Mouse (Mus musculus) midbrain, embryonic 15.5 days (tissue): ENCODE results near the gene Mapkapk2. TPM values are rescaled to one million over a fixed set of nuclear protein-coding genes. Genes with fewer than 3 reads are reported as not detected.
A peak's percentile ranks its signal among the peaks of the same experiment; 100 is the strongest.

Experiments used
- ATAC-seq: fragments of 200-750 bp; cut with Nextera tagmentation; replicated peaks from 2 replicates; pipeline ENCODE4 v1.8.0; 2017; ENCODE audit warnings: moderate TSS enrichment
- H3K27ac ChIP-seq: fragments of 300-500 bp; sonication (generic); 2 replicates; pipeline ENCODE4 v1.5.1; 2015; ENCODE audit warnings: mild to moderate bottlenecking, inconsistent platforms
- H3K27me3 ChIP-seq: fragments of 300-500 bp; sonication (generic); replicated peaks from 2 replicates; pipeline ENCODE4 v1.6.1; 2015; ENCODE audit warnings: inconsistent platforms
- H3K36me3 ChIP-seq: fragments of 300-500 bp; sonication (generic); replicated peaks from 2 replicates; pipeline ENCODE4 v1.6.1; 2015; ENCODE audit warnings: inconsistent platforms
- H3K4me1 ChIP-seq: fragments of 300-500 bp; sonication (generic); 2 replicates; pipeline ENCODE4 v1.6.1; 2015; ENCODE audit warnings: inconsistent platforms
- H3K4me2 ChIP-seq: fragments of 300-500 bp; sonication (generic); 2 replicates; pipeline ENCODE4 v1.6.1; 2015; ENCODE audit warnings: inconsistent platforms, mild to moderate bottlenecking, moderate library complexity
- H3K4me3 ChIP-seq: fragments of 300-500 bp; sonication (generic); 2 replicates; pipeline ENCODE4 v1.5.1; 2015; ENCODE audit warnings: mild to moderate bottlenecking, inconsistent platforms
- H3K9ac ChIP-seq: fragments of 300-500 bp; sonication (generic); 2 replicates; pipeline ENCODE4 v1.6.1; 2015; ENCODE audit warnings: mild to moderate bottlenecking, inconsistent platforms
- H3K9me3 ChIP-seq: fragments of 300-500 bp; sonication (generic); 2 replicates; pipeline ENCODE4 v1.6.1; 2016; ENCODE audit warnings: inconsistent platforms
- WGBS: fragments of 180-500 bp; shearing (Covaris S2); methylation state at CpG from one replicate; pipeline ENCODE4 v1.1.7; 2015; ENCODE audit warnings: mixed read lengths; 5-methylcytosine and 5-hydroxymethylcytosine counted together
- polyA plus RNA-seq: library from polyadenylated mRNA; unstranded; fragments of >200 nt; fragmentation: Nextera tagmentation; extraction: Ambion mirVana; gene quantifications from 2 replicates; pipeline ENCODE4 v1.2.1, GENCODE M21; 2015

Mapkapk2 gene
- polyA plus RNA-seq, 1 experiment from 2014 or later, result 17.9 TPM

- H3K4me3 ChIP-seq, result no peak overlapping the region
- ATAC-seq, result no peak
Measured at GRCm38 (mm10) chr1:131088547-131088946, 9.1 kb downstream of the Mapkapk2 start.

GRCm38 (mm10) chr1:131086907-131087306 is 10.7 kb downstream of the Mapkapk2 start:
- Histone ChIP-seq H3K9me3 (no peaks in the 10 kb centered on the region), H3K27me3 (no peaks in the 10 kb centered on the region), H3K4me2 (peak overlapping the region; percentile 3; the same call in 1 of the 2 replicates), H3K4me3 (no peak overlapping the region), H3K36me3 (no peaks in the 10 kb centered on the region), H3K4me1 (peaks cover 64% of the 10 kb centered on the region), H3K27ac (peak overlapping the region; percentile 30), H3K9ac (no peak overlapping the region)
- 24% methylated on average over 7 of the region's 7 CpGs for WGBS
- peak; percentile 21; the same call in 1 of the 2 replicates for ATAC-seq

More at GRCm38 (mm10) chr1:131088547-131088946, 9.1 kb downstream of the Mapkapk2 start:
- WGBS, result 43% methylated on average over 11 of the region's 11 CpGs
- H3K4me2 ChIP-seq, result no peak overlapping the region
- no peaks in the 10 kb centered on the region for H3K36me3 ChIP-seq
- peaks cover 66% of the 10 kb centered on the region for H3K4me1 ChIP-seq
- no peak overlapping the region for H3K27ac ChIP-seq
- no peak overlapping the region for H3K9ac ChIP-seq
- H3K9me3 ChIP-seq, result no peaks in the 10 kb centered on the region
- no peaks in the 10 kb centered on the region for H3K27me3 ChIP-seq

DNA sequence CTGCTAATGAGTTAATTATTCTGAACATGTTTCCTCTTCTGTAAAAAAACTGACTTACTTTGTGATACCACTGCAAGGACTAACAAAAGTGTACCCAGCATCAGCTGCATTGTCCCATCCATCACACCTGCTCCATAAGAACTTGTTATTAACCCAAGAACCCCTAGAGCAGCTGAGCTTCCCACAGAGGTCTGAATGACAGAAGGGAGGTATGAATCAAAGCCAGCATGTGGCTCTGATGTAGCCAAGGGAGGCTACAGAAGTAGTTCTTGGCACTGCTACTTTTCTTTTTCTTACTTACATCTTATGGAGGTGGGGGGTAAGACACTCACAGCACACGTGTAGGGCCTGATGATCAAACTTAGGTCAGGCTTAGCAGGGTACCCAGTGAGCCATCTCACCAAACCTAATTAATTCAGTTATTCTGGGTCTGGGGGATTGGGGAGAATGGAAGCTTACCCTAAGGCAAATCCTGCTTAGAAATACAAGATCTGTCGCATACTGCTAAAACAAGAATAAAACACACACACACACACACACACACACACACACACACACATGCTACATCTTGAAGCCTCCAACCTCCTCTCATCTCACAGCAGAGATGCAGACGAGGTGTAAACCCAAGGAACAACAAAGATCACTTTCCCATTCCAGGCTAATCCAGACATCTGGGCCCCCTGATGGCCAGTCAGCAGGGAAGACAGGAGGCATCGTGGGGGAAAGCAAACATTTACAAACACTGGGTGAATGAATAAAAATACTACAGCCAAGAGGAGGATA is 11.5 kb downstream of the Mapkapk2 start:
- peak overlapping the region; percentile 3; the same call in 1 of the 2 replicates for H3K4me2 ChIP-seq
- H3K9ac ChIP-seq, result no peak overlapping the region
- no peaks in the 10 kb centered on the region for H3K36me3 ChIP-seq
- H3K27ac ChIP-seq, result peak overlapping the region; percentile 30
- 4% methylated on average over 4 of the region's 4 CpGs for WGBS
- no peaks in the 10 kb centered on the region for H3K27me3 ChIP-seq
- H3K4me1 ChIP-seq, result peaks cover 65% of the 10 kb centered on the region
- ATAC-seq, result peak; percentile 28; the same call in 1 of the 2 replicates
- H3K9me3 ChIP-seq, result no peaks in the 10 kb centered on the region
- H3K4me3 ChIP-seq, result no peak overlapping the region

- no peak for ATAC-seq
- H3K27me3 ChIP-seq, result no peaks in the 10 kb centered on the region
- no peak overlapping the region for H3K27ac ChIP-seq
Measured at GRCm38 (mm10) chr1:131085272-131085671, 12.4 kb downstream of the Mapkapk2 start.

GRCm38 (mm10) chr1:131084289-131084688 is 13.3 kb downstream of the Mapkapk2 start:
- 35% methylated on average over 8 of the region's 8 CpGs for whole genome bisulfite sequencing

More at GRCm38 (mm10) chr1:131085272-131085671, 12.4 kb downstream of the Mapkapk2 start:
- H3K4me2 ChIP-seq, result no peak overlapping the region
- H3K9ac ChIP-seq, result no peak overlapping the region
- no peaks in the 10 kb centered on the region for H3K9me3 ChIP-seq
- H3K36me3 ChIP-seq, result no peaks in the 10 kb centered on the region
- H3K4me1 ChIP-seq, result peaks cover 60% of the 10 kb centered on the region
- no peak overlapping the region for H3K4me3 ChIP-seq
- 77% methylated on average over 3 of the region's 3 CpGs for WGBS

GRCm38 (mm10) chr1:131083609-131084008 is 14.0 kb downstream of the Mapkapk2 start:
- Histone ChIP-seq H3K4me2 (no peak overlapping the region), H3K9ac (no peak overlapping the region), H3K4me3 (no peak overlapping the region), H3K36me3 (no peaks in the 10 kb centered on the region), H3K27me3 (no peaks in the 10 kb centered on the region), H3K4me1 (peaks cover 63% of the 10 kb centered on the region), H3K9me3 (no peaks in the 10 kb centered on the region), H3K27ac (no peak overlapping the region)
- ATAC-seq, result no peak
- WGBS, result 69% methylated on average over 4 of the region's 4 CpGs

More at GRCm38 (mm10) chr1:131084289-131084688, 13.3 kb downstream of the Mapkapk2 start:
- no peak overlapping the region for H3K4me2 ChIP-seq
- H3K4me3 ChIP-seq, result no peak overlapping the region
- H3K9me3 ChIP-seq, result no peaks in the 10 kb centered on the region
- H3K4me1 ChIP-seq, result peaks cover 63% of the 10 kb centered on the region
- H3K9ac ChIP-seq, result no peak overlapping the region
- ATAC-seq, result no peak
- no peaks in the 10 kb centered on the region for H3K27me3 ChIP-seq
- no peak overlapping the region for H3K27ac ChIP-seq
- H3K36me3 ChIP-seq, result no peaks in the 10 kb centered on the region

GRCm38 (mm10) chr1:131083122-131083521 is 14.5 kb downstream of the Mapkapk2 start:
- no peak overlapping the region for H3K27ac ChIP-seq
- WGBS, result 62% methylated on average over 5 of the region's 5 CpGs
- no peak overlapping the region for H3K4me2 ChIP-seq
- no peaks in the 10 kb centered on the region for H3K9me3 ChIP-seq
- no peaks in the 10 kb centered on the region for H3K36me3 ChIP-seq
- H3K4me1 ChIP-seq, result peaks cover 62% of the 10 kb centered on the region
- ATAC-seq, result no peak
- no peak overlapping the region for H3K9ac ChIP-seq
- no peaks in the 10 kb centered on the region for H3K27me3 ChIP-seq
- H3K4me3 ChIP-seq, result no peak overlapping the region

- Histone ChIP-seq H3K27ac (no peak overlapping the region), H3K4me3 (no peak overlapping the region), H3K9me3 (no peaks in the 10 kb centered on the region), H3K4me2 (no peak overlapping the region), H3K9ac (no peak overlapping the region), H3K27me3 (no peaks in the 10 kb centered on the region), H3K36me3 (no peaks in the 10 kb centered on the region), H3K4me1 (peaks cover 51% of the 10 kb centered on the region)
- WGBS, result 92% methylated on average over 1 of the region's 1 CpGs
- no peak for ATAC-seq
Measured at GRCm38 (mm10) chr1:131080686-131081085, 16.9 kb downstream of the Mapkapk2 start.

GRCm38 (mm10) chr1:131079762-131080161 is 17.9 kb downstream of the Mapkapk2 start:
- peak overlapping the region; percentile 69 for H3K27ac ChIP-seq
- WGBS, result 74% methylated on average over 4 of the region's 4 CpGs
- no peak for ATAC-seq

GRCm38 (mm10) chr1:131078761-131079330 is 18.8 kb downstream of the Mapkapk2 start:
- no peak overlapping the region for H3K9ac ChIP-seq
- no peaks in the 10 kb centered on the region for H3K36me3 ChIP-seq
- H3K9me3 ChIP-seq, result no peaks in the 10 kb centered on the region
- no peak overlapping the region for H3K4me3 ChIP-seq
- H3K4me2 ChIP-seq, result peak overlapping the region; percentile 20; the same call in 1 of the 2 replicates
- H3K27ac ChIP-seq, result peak overlapping the region; percentile 69
- WGBS, result 13% methylated on average over 3 of the region's 3 CpGs
- H3K4me1 ChIP-seq, result peaks cover 62% of the 10 kb centered on the region
- ATAC-seq, result peak; percentile 89
- no peaks in the 10 kb centered on the region for H3K27me3 ChIP-seq

More at GRCm38 (mm10) chr1:131079762-131080161, 17.9 kb downstream of the Mapkapk2 start:
- H3K27me3 ChIP-seq, result no peaks in the 10 kb centered on the region
- H3K4me1 ChIP-seq, result peaks cover 60% of the 10 kb centered on the region
- H3K9me3 ChIP-seq, result no peaks in the 10 kb centered on the region
- no peak overlapping the region for H3K9ac ChIP-seq
- no peak overlapping the region for H3K4me2 ChIP-seq
- no peak overlapping the region for H3K4me3 ChIP-seq
- no peaks in the 10 kb centered on the region for H3K36me3 ChIP-seq

DNA sequence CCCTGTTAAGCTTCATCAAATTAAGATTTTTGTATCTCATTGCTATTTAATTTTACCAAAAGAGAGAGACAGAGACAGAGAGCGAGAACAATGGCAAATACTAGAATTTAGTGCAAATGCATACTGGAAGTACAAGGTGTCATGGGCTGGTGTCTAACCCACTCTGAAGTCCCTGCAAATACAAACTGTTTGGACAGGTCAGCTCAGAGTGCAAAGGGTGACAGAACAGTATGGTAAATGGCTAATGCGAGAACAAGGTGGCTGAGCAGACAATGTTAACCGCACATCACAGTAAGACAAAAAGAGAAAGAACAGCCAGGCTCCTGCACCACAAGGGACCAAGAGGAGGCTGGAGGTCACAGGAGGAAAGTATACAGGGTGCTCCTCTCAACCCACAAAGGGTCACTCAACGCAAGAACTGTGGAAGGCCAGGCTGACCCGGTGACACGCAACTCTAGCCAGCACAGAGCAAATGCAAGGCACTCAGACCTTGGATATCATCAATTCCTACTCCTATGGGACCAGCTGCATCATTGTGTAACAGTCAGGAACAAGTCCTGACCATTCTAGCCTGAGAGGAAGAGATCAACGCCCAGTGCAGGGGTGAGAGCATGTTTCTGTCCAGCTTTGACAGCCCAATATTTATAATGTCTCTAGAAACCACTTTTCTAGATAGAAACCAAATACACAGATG is 22.4 kb downstream of the Mapkapk2 start:
- H3K9me3 ChIP-seq, result no peaks in the 10 kb centered on the region
- H3K4me2 ChIP-seq, result no peak overlapping the region
- peak overlapping the region; percentile 43; the same call in 1 of the 2 replicates for H3K27ac ChIP-seq
- H3K36me3 ChIP-seq, result no peaks in the 10 kb centered on the region
- H3K27me3 ChIP-seq, result no peaks in the 10 kb centered on the region
- no peak overlapping the region for H3K9ac ChIP-seq
- H3K4me1 ChIP-seq, result peaks cover 50% of the 10 kb centered on the region
- H3K4me3 ChIP-seq, result no peak overlapping the region
- no peak for ATAC-seq
- WGBS, result 82% methylated on average over 7 of the region's 7 CpGs

DNA sequence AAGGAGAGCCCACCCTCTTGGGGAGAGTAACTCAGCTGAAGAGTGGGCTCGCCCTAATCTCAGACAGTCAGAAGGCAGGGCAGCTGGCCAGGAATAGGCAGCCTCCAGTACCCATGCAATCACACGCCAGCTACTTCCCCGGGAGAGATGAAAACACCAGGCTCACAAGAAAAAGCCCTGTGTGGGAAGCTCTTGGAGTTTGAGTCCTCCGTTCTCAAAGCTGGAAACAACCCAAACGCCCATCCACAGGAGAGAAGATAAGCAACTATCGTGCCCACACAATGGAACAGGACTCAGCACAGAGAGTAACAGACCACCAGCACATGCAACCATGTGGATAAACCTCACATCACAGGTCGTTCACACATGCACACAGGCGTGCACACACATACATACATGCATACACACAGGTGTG is 23.1 kb downstream of the Mapkapk2 start:
- ATAC-seq, result peak; percentile 66
- no peaks in the 10 kb centered on the region for H3K9me3 ChIP-seq
- no peak overlapping the region for H3K4me3 ChIP-seq
- H3K36me3 ChIP-seq, result no peaks in the 10 kb centered on the region
- no peak overlapping the region for H3K9ac ChIP-seq
- H3K4me1 ChIP-seq, result peaks cover 42% of the 10 kb centered on the region
- peak overlapping the region; percentile 43; the same call in 1 of the 2 replicates for H3K27ac ChIP-seq
- no peak overlapping the region for H3K4me2 ChIP-seq
- 60% methylated on average over 8 of the region's 8 CpGs for WGBS
- no peaks in the 10 kb centered on the region for H3K27me3 ChIP-seq
